Mouse (Mus musculus) kidney, adult 2 months (tissue): ENCODE measurements around the gene Prkar2b. TPM values are rescaled to one million over a fixed set of nuclear protein-coding genes. Genes with fewer than 3 reads are reported as not detected.

Experiments used
- DNase-seq: peaks from one replicate; pipeline ENCODE4 v3.0.0; 2021
- H3K27ac ChIP-seq: fragments of 200-500 bp; 2 replicates; pipeline ENCODE4 v1.5.1; 2012; ENCODE audit warnings: low read depth, low read length, control low read depth, inconsistent platforms; ENCODE audit not compliant: insufficient read depth
- H3K27me3 ChIP-seq: fragments of 200-500 bp; replicated peaks from 2 replicates; pipeline ENCODE4 v1.6.1; 2012; ENCODE audit warnings: mild to moderate bottlenecking, moderate library complexity, low read length, inconsistent platforms; ENCODE audit not compliant: control insufficient read depth, insufficient read depth
- H3K36me3 ChIP-seq: fragments of 200-500 bp; 2 replicates; pipeline ENCODE4 v1.6.1; 2012; ENCODE audit warnings: mild to moderate bottlenecking, moderate library complexity, low read length, inconsistent platforms; ENCODE audit not compliant: control insufficient read depth, insufficient read depth
- H3K4me1 ChIP-seq: fragments of 200-500 bp; 2 replicates; pipeline ENCODE4 v1.6.1; 2011; ENCODE audit warnings: low read length; ENCODE audit not compliant: control insufficient read depth, insufficient read depth
- H3K4me3 ChIP-seq: fragments of 200-500 bp; 2 replicates; pipeline ENCODE4 v1.5.1; 2011; ENCODE audit warnings: mild to moderate bottlenecking, low read depth, low read length, control low read depth; ENCODE audit not compliant: insufficient read depth
- CTCF ChIP-seq: fragments of 200-500 bp; conservative IDR thresholded peaks from 2 replicates; pipeline ENCODE4 v1.5.1; 2011; ENCODE audit warnings: low read depth, mild to moderate bottlenecking, control low read depth, low read length, moderate library complexity, mixed read lengths; ENCODE audit not compliant: insufficient read depth, insufficient read length
- POLR2A ChIP-seq: fragments of 200-500 bp; IDR thresholded peaks from one replicate; pipeline ENCODE4 v1.6.1; 2011; ENCODE audit warnings: low read depth, low read length, control low read depth
- WGBS: fragments of 180-500 bp; shearing (Covaris S2); methylation state at CpG from one replicate; pipeline ENCODE4 v1.1.7; 2018; 5-methylcytosine and 5-hydroxymethylcytosine counted together
- polyA plus RNA-seq: library from polyadenylated mRNA; depleted of rRNA; stranded (reverse); fragments of >200 nt; gene quantifications from 2 replicates; pipeline ENCODE4 v1.2.3, GENCODE M21; 2012

The Prkar2b gene
- polyA plus RNA-seq, 1 experiment: 12.8 TPM

DNA sequence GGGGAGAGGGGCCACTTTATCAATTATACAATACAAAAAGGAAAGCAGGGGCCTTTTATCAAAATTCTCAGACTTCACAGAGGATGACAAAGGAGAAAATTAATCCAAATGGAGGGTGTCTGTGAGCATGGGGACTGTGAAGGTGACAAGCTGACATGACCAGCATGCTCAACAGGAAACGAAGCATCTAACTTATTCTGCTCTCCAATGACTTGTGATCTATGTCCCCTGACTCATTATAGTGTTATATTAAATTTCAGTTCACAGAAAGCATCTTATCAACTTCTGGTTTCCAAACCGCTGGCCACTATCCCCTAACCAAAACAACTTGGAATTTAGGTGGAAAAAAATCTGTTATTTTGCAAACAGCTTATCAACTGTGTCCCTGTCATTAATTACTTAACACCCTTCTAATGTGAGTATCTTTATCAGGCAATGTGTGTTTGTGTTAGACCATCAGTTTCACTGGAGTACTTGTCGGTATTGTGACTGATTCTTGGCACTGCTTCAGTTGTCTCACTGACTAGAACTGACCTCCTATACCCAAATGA is 63.7 kb downstream of the Prkar2b start:
- WGBS: 59% methylated on average over 3 of the region's 3 CpGs
- TF ChIP-seq POLR2A (no peak), CTCF (no peak)

DNA sequence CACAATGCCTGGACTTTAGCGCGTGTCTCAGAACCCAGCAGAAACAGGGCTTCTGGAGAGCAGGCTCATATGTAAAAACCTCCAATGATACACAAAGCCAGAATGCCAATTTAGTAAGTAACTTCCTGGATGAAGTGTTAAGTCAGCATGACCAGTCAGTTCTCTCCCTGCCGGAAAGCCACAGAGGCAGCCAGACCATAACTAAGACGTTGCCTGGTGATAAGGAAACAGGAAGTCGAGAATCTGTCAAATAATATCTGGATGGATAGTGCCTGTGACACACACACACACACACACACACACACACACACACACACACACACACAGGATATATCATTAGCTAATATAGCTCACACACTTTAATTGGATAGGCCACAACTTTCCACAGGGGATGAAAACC is 64.2 kb downstream of the Prkar2b start:
- Histone ChIP-seq H3K4me1 (no peaks in the 10 kb centered on the region), H3K36me3 (no peaks in the 10 kb centered on the region), H3K4me3 (no peak overlapping the region), H3K27me3 (no peaks in the 10 kb centered on the region), H3K27ac (no peak overlapping the region)
- TF ChIP-seq POLR2A: no peak
- no peak for TF ChIP-seq CTCF
- peak; percentile 28 for DNase-seq
- WGBS: 35% methylated on average over 5 of the region's 5 CpGs

More for the DNA sequence above, 63.7 kb downstream of the Prkar2b start:
- H3K27ac ChIP-seq: no peak overlapping the region
- H3K4me3 ChIP-seq: no peak overlapping the region
- H3K27me3 ChIP-seq: no peaks in the 10 kb centered on the region
- DNase-seq: no peak
- H3K36me3 ChIP-seq: no peaks in the 10 kb centered on the region
- H3K4me1 ChIP-seq: no peaks in the 10 kb centered on the region

DNA sequence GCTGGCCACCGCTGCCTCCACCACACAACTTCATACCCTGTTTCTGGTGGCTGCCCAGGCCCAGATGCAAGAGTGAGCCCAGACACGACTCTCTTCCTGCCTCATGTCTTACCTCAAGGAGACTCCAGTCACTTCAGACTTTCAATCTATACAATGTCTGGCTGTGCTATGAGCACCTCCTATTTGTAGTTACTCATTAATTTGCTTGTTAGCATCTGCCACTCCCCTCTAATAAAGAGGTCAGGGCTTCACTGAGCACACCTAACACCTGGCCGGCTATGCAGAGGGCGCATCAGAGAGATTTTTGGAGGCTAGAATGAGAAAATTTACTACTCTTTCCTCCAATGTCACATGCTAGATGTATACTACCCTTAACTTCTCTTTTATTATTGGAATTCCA is 70.5 kb downstream of the Prkar2b start:
- Histone ChIP-seq H3K4me1 (no peaks in the 10 kb centered on the region), H3K27me3 (no peaks in the 10 kb centered on the region), H3K27ac (no peak overlapping the region), H3K4me3 (no peak overlapping the region), H3K36me3 (no peaks in the 10 kb centered on the region)
- TF ChIP-seq POLR2A (no peak), CTCF (no peak)
- 74% methylated on average over 4 of the region's 4 CpGs for WGBS
- DNase-seq: no peak

DNA sequence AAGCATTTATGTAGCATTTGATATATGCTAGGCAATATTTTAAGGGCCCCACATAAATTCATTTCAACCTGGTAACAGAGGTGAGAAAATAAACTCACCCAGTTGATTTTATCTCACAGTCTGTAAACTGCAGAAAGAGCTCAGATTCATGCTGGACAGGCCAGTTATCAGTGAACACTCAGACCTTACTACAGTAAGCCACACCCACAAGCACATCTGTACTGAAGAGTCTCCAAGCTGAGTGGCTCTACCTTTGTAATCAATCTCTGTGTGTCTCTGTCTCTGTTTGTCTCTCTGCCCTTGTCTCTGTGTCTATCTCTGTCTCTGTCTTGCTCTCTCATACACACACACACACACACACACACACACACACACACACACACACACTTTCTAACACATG is 71.4 kb downstream of the Prkar2b start:
- Histone ChIP-seq H3K27ac (no peak overlapping the region), H3K4me1 (no peaks in the 10 kb centered on the region), H3K36me3 (no peaks in the 10 kb centered on the region), H3K4me3 (no peak overlapping the region), H3K27me3 (no peaks in the 10 kb centered on the region)
- TF ChIP-seq POLR2A (no peak), CTCF (no peak)
- no peak for DNase-seq

DNA sequence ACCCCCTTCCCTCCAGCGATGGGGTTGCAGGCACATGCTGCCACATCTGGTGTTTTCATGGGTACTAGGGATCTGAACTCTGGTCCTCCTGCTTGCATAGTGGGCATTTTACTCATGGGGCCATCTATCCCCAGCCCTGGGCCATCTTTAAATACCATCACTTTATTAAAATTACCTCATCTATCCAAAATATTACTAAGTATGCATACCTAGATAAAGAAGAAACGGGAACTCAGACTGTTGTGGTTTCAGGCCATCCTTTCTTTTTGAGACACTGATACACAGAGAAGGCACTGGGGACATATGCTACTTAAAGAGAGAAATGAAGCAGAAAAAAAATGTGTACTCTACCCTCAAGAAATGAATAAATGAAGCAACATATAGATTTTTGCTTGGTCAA is 74.6 kb downstream of the Prkar2b start:
- H3K4me3 ChIP-seq: no peak overlapping the region
- 0 out of 2 replicates have a peak, but pooled peaks cover 1% of the 10 kb centered on the region for H3K27me3 ChIP-seq
- no peaks in the 10 kb centered on the region for H3K4me1 ChIP-seq
- no peaks in the 10 kb centered on the region for H3K36me3 ChIP-seq
- WGBS: 96% methylated on average over 2 of the region's 2 CpGs
- no peak overlapping the region for H3K27ac ChIP-seq
- no peak for TF ChIP-seq CTCF
- TF ChIP-seq POLR2A: no peak
- no peak for DNase-seq

DNA sequence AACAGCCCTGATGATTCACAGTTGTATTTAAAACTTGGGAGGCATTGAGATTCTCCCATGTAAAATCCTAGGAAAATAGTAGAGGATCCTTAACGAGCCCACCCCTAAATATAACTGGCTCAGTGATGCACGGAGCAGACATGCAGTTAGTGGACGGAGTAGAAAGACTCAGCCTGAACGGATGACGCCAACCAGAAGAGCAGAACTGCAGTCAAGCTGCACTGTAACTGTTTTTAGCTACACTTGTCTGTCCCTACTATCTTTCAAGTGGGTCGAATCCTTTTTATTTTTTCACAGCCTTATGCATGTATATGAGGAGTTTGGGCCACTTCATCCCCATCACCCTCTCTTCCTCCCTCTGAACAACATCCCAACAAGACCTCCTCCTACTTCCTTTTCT is 75.4 kb downstream of the Prkar2b start:
- Histone ChIP-seq H3K27me3 (0 out of 2 replicates have a peak, but pooled peaks cover 1% of the 10 kb centered on the region), H3K4me1 (no peaks in the 10 kb centered on the region), H3K36me3 (no peaks in the 10 kb centered on the region), H3K27ac (no peak overlapping the region), H3K4me3 (no peak overlapping the region)
- 85% methylated on average over 6 of the region's 6 CpGs for WGBS
- DNase-seq: no peak
- no peak for TF ChIP-seq POLR2A
- no peak for TF ChIP-seq CTCF

DNA sequence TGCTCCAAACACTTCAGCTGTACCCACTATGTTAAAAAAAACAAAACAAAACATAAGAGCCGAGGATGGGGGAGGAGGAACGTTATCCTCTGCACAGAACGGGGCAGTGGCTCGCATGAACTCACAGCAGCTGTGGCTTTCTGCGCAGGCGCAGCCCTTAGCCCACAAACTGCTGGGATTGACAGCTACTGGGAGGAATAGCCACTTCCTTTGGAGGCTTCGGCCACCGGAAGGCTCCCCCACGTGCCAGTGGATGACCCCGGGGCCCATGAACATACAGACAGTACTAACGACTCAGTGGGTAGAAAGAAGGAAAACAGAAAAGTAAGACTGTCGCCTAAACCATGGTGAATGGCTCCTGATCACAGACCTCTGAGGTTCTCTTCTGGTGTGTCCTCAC is 76.4 kb downstream of the Prkar2b start:
- TF ChIP-seq CTCF (no peak), POLR2A (no peak)
- Histone ChIP-seq H3K36me3 (no peaks in the 10 kb centered on the region), H3K4me3 (no peak overlapping the region), H3K27me3 (0 out of 2 replicates have a peak, but pooled peaks cover 1% of the 10 kb centered on the region), H3K4me1 (no peaks in the 10 kb centered on the region), H3K27ac (no peak overlapping the region)
- 29% methylated on average over 12 of the region's 12 CpGs for WGBS
- DNase-seq: no peak

DNA sequence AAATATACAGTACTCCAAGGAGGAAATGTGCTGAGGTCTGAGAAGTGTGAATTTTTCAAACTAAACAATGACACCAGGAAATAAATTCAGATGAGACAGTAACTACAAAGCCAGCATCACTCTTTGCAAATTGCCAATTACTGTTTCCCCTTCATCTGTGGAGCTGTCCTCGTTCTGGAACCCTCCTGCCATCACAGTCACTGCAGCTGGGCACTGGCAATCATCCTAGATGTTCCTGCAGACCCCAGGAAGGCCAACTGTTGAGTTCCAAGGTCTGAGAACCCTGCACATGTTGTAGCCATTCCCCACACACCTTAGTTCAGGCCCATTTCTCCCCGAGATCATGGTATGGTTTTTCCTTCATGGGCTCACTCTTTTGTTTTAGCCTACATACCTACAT is 76.9 kb downstream of the Prkar2b start:
- no peaks in the 10 kb centered on the region for H3K4me1 ChIP-seq
- no peak for TF ChIP-seq CTCF
- no peak for TF ChIP-seq POLR2A
- H3K27ac ChIP-seq: no peak overlapping the region
- 0 out of 2 replicates have a peak, but pooled peaks cover 1% of the 10 kb centered on the region for H3K27me3 ChIP-seq
- no peaks in the 10 kb centered on the region for H3K36me3 ChIP-seq
- H3K4me3 ChIP-seq: no peak overlapping the region
- no peak for DNase-seq
- WGBS: 77% methylated on average over 2 of the region's 2 CpGs
